Mouse (Mus musculus): ENCODE measurements at regions not wholly inside any gene's neighbourhood (a gene's known extent, or its start where the extent isn't known, plus 50 kb on each side); places are given as distances from the start of the nearest gene placed in this dataset.

- WGBS: 53% methylated on average over 3 of the region's 3 CpGs
- no peaks in the 10 kb centered on the region for H3K4me1 ChIP-seq (replicated peaks; ENCODE audit: control insufficient read depth, insufficient read depth, low read length)
- no peak for ATAC-seq (ENCODE audit: low read depth)
- no peak overlapping the region for H3K27ac ChIP-seq (ENCODE audit: low read length)
- no peak overlapping the region for H3K4me2 ChIP-seq (ENCODE audit: low read depth, low read length)
- H3K9me3 ChIP-seq (ENCODE audit: control insufficient read depth, low read length): no peaks in the 10 kb centered on the region
- H3K4me3 ChIP-seq (ENCODE audit: low read length): no peak overlapping the region
- H3K36me3 ChIP-seq (ENCODE audit: control insufficient read depth, insufficient read depth, low read length): no peaks in the 10 kb centered on the region
- H3K9ac ChIP-seq (ENCODE audit: low read length): no peak overlapping the region
- no peaks in the 10 kb centered on the region for H3K27me3 ChIP-seq (ENCODE audit: control insufficient read depth, insufficient read depth, low read depth, low read length)
Measured at GRCm38 (mm10) chr15:31126999-31127398, 97.1 kb upstream of the Dap start.

- H3K9ac ChIP-seq (ENCODE audit: low read length): no peak overlapping the region
- H3K27ac ChIP-seq (ENCODE audit: low read length): no peak overlapping the region
- H3K4me2 ChIP-seq (ENCODE audit: low read depth, low read length): no peak overlapping the region
- ATAC-seq (ENCODE audit: low read depth): no peak
- H3K4me1 ChIP-seq (replicated peaks; ENCODE audit: control insufficient read depth, insufficient read depth, low read length): no peaks in the 10 kb centered on the region
- no peaks in the 10 kb centered on the region for H3K27me3 ChIP-seq (ENCODE audit: control insufficient read depth, insufficient read depth, low read depth, low read length)
- no peak overlapping the region for H3K4me3 ChIP-seq (ENCODE audit: low read length)
- H3K36me3 ChIP-seq (ENCODE audit: control insufficient read depth, insufficient read depth, low read length): no peaks in the 10 kb centered on the region
- 61% methylated on average over 7 of the region's 7 CpGs for WGBS
- H3K9me3 ChIP-seq (ENCODE audit: control insufficient read depth, low read length): no peaks in the 10 kb centered on the region
Measured at GRCm38 (mm10) chr15:31134891-31135290, 89.2 kb upstream of the Dap start.

- Histone ChIP-seq H3K36me3 (ENCODE audit: control insufficient read depth, insufficient read depth, low read length) (no peaks in the 10 kb centered on the region), H3K9me3 (ENCODE audit: control insufficient read depth, low read length) (no peaks in the 10 kb centered on the region), H3K4me3 (ENCODE audit: low read length) (no peak overlapping the region), H3K4me2 (ENCODE audit: low read depth, low read length) (no peak overlapping the region), H3K9ac (ENCODE audit: low read length) (no peak overlapping the region), H3K4me1 (replicated peaks; ENCODE audit: control insufficient read depth, insufficient read depth, low read length) (no peaks in the 10 kb centered on the region), H3K27ac (ENCODE audit: low read length) (no peak overlapping the region), H3K27me3 (ENCODE audit: control insufficient read depth, insufficient read depth, low read depth, low read length) (no peaks in the 10 kb centered on the region)
- no peak for ATAC-seq (ENCODE audit: low read depth)
- 80% methylated on average over 6 of the region's 6 CpGs for WGBS
Measured at GRCm38 (mm10) chr15:31138637-31139036, 85.5 kb upstream of the Dap start.

DNA sequence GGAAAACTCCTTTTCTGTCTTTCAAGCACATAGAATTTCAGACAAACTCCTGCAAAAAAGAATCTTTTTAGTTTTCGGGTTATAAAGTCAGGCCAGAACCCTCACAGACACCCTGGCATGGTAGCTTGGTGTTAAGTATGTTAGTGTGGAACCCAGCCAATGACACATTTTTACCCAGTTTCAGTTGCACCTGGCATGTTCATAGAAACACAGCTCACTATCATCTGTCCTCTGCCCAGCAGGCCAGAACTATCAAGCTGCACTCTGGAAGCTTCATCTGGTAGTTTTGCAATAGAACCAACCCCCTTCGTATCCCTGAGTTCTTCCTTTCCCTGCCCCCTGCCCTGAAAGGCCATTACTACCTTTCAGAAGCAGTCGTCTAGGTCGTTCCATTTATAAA is 82.4 kb upstream of the Dap start:
- no peak overlapping the region for H3K9ac ChIP-seq (ENCODE audit: low read length)
- no peaks in the 10 kb centered on the region for H3K9me3 ChIP-seq (ENCODE audit: control insufficient read depth, low read length)
- no peaks in the 10 kb centered on the region for H3K36me3 ChIP-seq (ENCODE audit: control insufficient read depth, insufficient read depth, low read length)
- no peak overlapping the region for H3K4me2 ChIP-seq (ENCODE audit: low read depth, low read length)
- 51% methylated on average over 4 of the region's 4 CpGs for WGBS
- no peaks in the 10 kb centered on the region for H3K27me3 ChIP-seq (ENCODE audit: control insufficient read depth, insufficient read depth, low read depth, low read length)
- no peak overlapping the region for H3K27ac ChIP-seq (ENCODE audit: low read length)
- H3K4me3 ChIP-seq (ENCODE audit: low read length): no peak overlapping the region
- H3K4me1 ChIP-seq (replicated peaks; ENCODE audit: control insufficient read depth, insufficient read depth, low read length): no peaks in the 10 kb centered on the region
- ATAC-seq (ENCODE audit: low read depth): no peak

DNA sequence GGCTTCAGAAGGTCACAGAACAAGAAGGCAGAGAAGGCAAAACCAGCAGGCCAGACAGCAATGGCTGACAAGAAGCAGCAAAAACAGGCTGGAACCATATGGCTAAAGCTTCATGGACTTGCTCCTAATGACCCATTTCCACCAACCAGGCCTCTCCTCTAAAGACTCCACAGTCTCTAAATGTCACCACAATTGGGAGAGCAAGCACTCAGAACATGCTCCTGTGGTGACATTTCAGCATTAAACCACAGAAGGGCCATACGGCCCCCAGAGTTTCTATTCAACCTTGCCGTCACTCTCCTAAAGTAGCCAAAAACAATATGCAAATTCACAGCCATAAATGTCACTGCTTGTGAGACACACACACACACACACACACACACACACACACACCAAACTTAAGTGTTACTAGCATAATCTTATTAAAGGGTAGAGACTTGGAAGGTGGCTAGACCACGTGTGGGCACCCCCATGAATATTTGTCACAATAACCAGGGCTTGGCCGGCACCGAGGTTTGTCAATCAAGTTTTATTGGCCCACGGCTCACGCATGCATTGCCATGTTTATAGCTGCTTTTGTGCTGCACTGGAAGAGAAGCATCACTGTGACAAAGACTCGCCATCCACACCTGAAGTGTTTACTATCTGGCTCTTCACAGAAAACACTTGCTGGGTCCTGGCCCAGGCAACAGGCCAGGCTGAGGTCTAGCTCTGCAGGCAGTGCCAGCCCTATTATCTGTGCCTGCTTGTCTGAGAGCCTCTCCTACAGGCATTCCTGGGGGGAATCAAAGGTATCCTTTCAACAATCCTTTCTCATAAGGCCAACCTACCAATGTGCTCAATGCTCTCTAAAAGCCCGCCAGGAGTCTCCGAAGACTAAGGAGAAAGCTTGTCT is 75.6 kb upstream of the Dap start:
- Histone ChIP-seq H3K9ac (ENCODE audit: low read length) (no peak overlapping the region), H3K9me3 (ENCODE audit: control insufficient read depth, low read length) (no peaks in the 10 kb centered on the region), H3K4me2 (ENCODE audit: low read depth, low read length) (no peak overlapping the region), H3K4me1 (replicated peaks; ENCODE audit: control insufficient read depth, insufficient read depth, low read length) (no peaks in the 10 kb centered on the region), H3K36me3 (ENCODE audit: control insufficient read depth, insufficient read depth, low read length) (no peaks in the 10 kb centered on the region), H3K4me3 (ENCODE audit: low read length) (no peak overlapping the region), H3K27ac (ENCODE audit: low read length) (no peak overlapping the region), H3K27me3 (ENCODE audit: control insufficient read depth, insufficient read depth, low read depth, low read length) (no peaks in the 10 kb centered on the region)
- ATAC-seq (ENCODE audit: low read depth): no peak
- WGBS: 84% methylated on average over 10 of the region's 10 CpGs

DNA sequence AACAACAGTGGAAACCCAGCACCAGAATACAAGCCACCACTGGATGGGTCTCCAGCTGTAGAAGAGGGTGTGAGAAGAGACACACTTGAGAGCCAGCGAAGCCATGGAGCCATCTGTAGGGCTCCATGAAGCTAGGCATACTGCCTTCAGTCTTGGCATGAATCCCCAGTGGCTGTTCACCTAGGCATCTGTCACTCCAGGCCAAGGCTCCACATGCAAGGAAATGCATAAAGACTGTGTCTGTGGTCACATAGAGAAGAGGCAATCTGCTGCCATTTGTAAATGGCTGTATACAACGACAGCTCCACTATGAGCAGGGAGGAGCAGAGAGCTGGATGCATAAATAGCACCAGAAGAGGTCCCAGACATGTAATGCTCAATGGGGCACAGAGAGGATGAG is 74.3 kb upstream of the Dap start:
- no peak overlapping the region for H3K27ac ChIP-seq (ENCODE audit: low read length)
- H3K4me3 ChIP-seq (ENCODE audit: low read length): no peak overlapping the region
- H3K27me3 ChIP-seq (ENCODE audit: control insufficient read depth, insufficient read depth, low read depth, low read length): no peaks in the 10 kb centered on the region
- no peak for ATAC-seq (ENCODE audit: low read depth)
- no peak overlapping the region for H3K9ac ChIP-seq (ENCODE audit: low read length)
- 76% methylated on average over 2 of the region's 2 CpGs for WGBS
- H3K9me3 ChIP-seq (ENCODE audit: control insufficient read depth, low read length): no peaks in the 10 kb centered on the region
- no peaks in the 10 kb centered on the region for H3K4me1 ChIP-seq (replicated peaks; ENCODE audit: control insufficient read depth, insufficient read depth, low read length)
- H3K4me2 ChIP-seq (ENCODE audit: low read depth, low read length): no peak overlapping the region
- H3K36me3 ChIP-seq (ENCODE audit: control insufficient read depth, insufficient read depth, low read length): no peaks in the 10 kb centered on the region

DNA sequence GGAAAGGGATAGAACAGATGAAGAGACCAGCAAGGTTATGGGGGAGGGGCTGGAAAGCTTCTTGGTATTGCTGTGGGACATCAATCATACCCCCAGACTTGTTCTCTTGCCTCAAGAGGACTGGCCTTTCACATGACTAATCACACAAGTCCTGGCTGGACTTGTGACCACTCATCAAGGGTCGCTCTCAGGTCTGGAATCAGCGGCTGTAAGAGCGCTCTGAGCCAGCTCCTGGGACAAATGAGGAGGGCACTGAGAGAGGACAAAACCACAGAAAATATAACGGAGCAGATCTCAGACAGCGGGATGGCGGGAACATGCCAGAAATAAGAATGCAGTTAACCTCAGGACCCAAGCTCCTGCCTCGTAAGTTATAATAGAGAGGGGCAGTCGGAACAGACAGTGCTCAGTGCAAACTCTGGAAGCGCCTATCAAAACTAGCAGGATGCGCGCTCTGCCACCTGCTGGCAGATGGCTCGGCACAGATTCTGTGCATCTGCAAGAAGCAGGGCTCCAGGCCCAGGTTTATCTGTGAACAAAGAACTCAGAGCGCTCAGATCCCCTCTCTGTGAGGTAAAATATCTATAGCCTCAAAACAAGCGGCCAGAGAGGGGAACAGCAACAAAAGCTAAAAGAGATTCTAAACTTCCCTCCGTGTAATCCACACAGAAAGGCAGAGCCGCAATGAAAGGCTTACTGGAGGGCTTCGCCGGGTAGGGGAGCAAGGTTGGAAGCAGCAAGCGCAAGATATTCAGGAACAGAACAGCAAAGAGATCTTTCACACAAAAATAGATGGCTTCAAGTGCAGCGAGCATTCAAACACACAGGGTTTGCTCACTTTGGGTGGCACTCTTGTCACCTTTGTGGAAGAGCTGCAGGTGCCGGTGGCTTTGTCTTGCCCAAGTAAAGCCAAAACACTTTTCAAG is 73.3 kb upstream of the Dap start:
- H3K36me3 ChIP-seq (ENCODE audit: control insufficient read depth, insufficient read depth, low read length): no peaks in the 10 kb centered on the region
- H3K4me1 ChIP-seq (replicated peaks; ENCODE audit: control insufficient read depth, insufficient read depth, low read length): peaks cover 4% of the 10 kb centered on the region; the same call in 1 of the 2 replicates
- no peak overlapping the region for H3K9ac ChIP-seq (ENCODE audit: low read length)
- no peaks in the 10 kb centered on the region for H3K9me3 ChIP-seq (ENCODE audit: control insufficient read depth, low read length)
- H3K27me3 ChIP-seq (ENCODE audit: control insufficient read depth, insufficient read depth, low read depth, low read length): no peaks in the 10 kb centered on the region
- no peak for ATAC-seq (ENCODE audit: low read depth)
- H3K4me2 ChIP-seq (ENCODE audit: low read depth, low read length): no peak overlapping the region; the same call in 1 of the 2 replicates
- WGBS: 37% methylated on average over 21 of the region's 21 CpGs
- H3K27ac ChIP-seq (ENCODE audit: low read length): no peak overlapping the region
- no peak overlapping the region for H3K4me3 ChIP-seq (ENCODE audit: low read length)

DNA sequence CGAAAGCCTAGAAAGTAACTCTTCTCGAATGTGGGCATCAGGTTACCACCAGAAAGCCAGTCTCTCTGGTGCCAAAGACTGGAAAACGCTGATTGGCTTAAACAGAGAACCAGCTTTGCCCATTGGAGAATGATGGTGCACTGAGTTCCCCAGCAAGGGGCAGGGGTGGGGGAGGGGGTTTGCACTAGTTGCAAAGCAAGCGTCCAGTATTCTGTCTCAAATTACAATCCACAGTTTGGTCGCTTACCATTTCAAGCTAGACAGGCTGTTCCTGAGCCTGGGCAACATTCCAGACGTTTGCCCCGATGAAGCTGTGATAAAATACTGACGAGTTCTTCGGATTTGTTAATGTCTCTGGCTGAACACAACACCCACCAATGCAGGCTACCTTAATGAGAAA is 69.0 kb upstream of the Dap start:
- no peaks in the 10 kb centered on the region for H3K9me3 ChIP-seq (ENCODE audit: control insufficient read depth, low read length)
- no peak overlapping the region for H3K4me3 ChIP-seq (ENCODE audit: low read length)
- no peak overlapping the region for H3K4me2 ChIP-seq (ENCODE audit: low read depth, low read length)
- WGBS: 21% methylated on average over 9 of the region's 9 CpGs
- no peaks in the 10 kb centered on the region for H3K27me3 ChIP-seq (ENCODE audit: control insufficient read depth, insufficient read depth, low read depth, low read length)
- no peaks in the 10 kb centered on the region for H3K36me3 ChIP-seq (ENCODE audit: control insufficient read depth, insufficient read depth, low read length)
- H3K4me1 ChIP-seq (replicated peaks; ENCODE audit: control insufficient read depth, insufficient read depth, low read length): peaks cover 4% of the 10 kb centered on the region; the same call in 1 of the 2 replicates
- no peak overlapping the region for H3K27ac ChIP-seq (ENCODE audit: low read length)
- H3K9ac ChIP-seq (ENCODE audit: low read length): no peak overlapping the region
- peak; percentile 52 for ATAC-seq (ENCODE audit: low read depth)

DNA sequence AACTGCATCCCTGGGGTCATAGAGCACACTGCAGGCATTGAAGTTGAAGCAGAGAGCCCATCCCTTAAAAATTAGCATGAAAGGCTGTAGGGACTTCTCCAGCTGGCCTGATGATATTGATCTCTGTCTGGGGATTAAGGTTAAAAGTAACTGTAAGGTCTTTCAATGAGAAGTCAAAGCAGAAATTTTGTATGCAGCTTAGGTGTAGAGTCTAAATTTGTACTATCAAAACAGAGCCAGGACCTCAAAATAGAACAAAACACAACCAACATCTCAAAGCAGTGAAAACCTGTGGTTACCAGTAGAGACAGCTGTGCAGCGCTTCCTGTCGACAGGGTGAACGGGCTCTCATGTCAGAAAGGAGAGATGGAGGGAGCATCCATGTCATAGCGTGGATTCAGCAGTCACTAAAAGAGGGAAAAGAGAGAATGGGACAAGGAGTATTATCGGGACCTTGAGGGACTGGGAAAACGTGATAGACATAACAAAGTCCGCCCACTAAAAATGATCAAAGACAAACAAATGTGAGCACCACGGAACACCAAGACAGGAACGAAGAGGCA is 57.5 kb upstream of the Dap start:
- no peak overlapping the region for H3K4me3 ChIP-seq (ENCODE audit: low read length)
- H3K36me3 ChIP-seq (ENCODE audit: control insufficient read depth, insufficient read depth, low read length): no peaks in the 10 kb centered on the region
- no peak overlapping the region for H3K4me2 ChIP-seq (ENCODE audit: low read depth, low read length)
- no peak for ATAC-seq (ENCODE audit: low read depth)
- H3K4me1 ChIP-seq (replicated peaks; ENCODE audit: control insufficient read depth, insufficient read depth, low read length): no peaks in the 10 kb centered on the region
- 53% methylated on average over 9 of the region's 9 CpGs for WGBS
- H3K27me3 ChIP-seq (ENCODE audit: control insufficient read depth, insufficient read depth, low read depth, low read length): no peaks in the 10 kb centered on the region
- no peak overlapping the region for H3K9ac ChIP-seq (ENCODE audit: low read length)
- no peak overlapping the region for H3K27ac ChIP-seq (ENCODE audit: low read length)
- no peaks in the 10 kb centered on the region for H3K9me3 ChIP-seq (ENCODE audit: control insufficient read depth, low read length)

Measured in lung, embryonic 16.5 days (tissue).